Mouse (Mus musculus) cortical plate, adult 2 months (tissue): ENCODE measurements at regions not wholly inside any gene's neighbourhood (a gene's known extent, or its start where the extent isn't known, plus 50 kb on each side); places are given as distances from the start of the nearest gene placed in this dataset.

Experiments
- CTCF ChIP-seq: fragments of 200-500 bp; IDR thresholded peaks from 2 replicates; pipeline ENCODE4 v1.5.1; 2011; ENCODE audit warnings: mild to moderate bottlenecking, control low read depth, low read length; ENCODE audit not compliant: insufficient read depth; ENCODE audit errors: extremely low read depth
- POLR2A ChIP-seq: fragments of 200-500 bp; IDR thresholded peaks from 2 replicates; pipeline ENCODE4 v1.6.1; 2011; ENCODE audit warnings: mild to moderate bottlenecking, low read length, control low read depth; ENCODE audit not compliant: insufficient read depth; ENCODE audit errors: extremely low read depth

GRCm38 (mm10) chr14:86419959-86420598 lies 721.0 kb downstream of the Diaph3 start:
- TF ChIP-seq POLR2A: no peak
- TF ChIP-seq CTCF: no peak
